Mouse (Mus musculus): Measurements from ENCODE around the gene Zfp768.

Zfp768 gene

DNA sequence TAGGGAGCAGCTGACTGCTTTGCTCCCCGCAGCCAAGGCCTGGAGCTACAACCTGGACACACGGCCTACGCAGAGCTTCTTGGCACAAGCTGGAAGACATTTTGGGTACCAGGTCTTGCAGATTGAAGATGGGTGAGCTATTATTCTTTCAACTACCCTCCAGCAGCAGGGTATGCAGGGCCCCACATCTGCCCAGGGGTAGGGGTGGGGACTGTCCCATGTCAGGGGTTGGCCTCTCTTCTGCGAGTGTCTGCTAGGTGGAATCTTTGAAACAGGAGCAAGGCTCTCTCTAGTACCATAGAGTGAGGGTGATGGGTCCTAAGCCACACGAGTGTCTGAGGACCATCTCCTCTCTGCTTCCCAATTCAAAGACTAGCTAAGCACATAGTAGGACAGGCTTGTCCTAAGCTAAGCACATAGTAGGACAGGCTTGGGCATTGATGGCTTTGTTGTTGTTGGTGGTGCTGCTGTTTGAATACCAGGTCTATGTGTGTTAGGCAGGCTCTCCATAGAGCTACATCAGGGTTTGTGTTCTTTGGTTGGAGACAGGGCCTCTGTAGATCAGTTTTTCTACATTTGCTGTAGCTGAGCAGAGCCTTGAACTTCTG, 47.7 kb downstream of the Zfp768 start:
- DNase-seq (ENCODE audit: low spot score in 2 of 2), result no peak

DNA sequence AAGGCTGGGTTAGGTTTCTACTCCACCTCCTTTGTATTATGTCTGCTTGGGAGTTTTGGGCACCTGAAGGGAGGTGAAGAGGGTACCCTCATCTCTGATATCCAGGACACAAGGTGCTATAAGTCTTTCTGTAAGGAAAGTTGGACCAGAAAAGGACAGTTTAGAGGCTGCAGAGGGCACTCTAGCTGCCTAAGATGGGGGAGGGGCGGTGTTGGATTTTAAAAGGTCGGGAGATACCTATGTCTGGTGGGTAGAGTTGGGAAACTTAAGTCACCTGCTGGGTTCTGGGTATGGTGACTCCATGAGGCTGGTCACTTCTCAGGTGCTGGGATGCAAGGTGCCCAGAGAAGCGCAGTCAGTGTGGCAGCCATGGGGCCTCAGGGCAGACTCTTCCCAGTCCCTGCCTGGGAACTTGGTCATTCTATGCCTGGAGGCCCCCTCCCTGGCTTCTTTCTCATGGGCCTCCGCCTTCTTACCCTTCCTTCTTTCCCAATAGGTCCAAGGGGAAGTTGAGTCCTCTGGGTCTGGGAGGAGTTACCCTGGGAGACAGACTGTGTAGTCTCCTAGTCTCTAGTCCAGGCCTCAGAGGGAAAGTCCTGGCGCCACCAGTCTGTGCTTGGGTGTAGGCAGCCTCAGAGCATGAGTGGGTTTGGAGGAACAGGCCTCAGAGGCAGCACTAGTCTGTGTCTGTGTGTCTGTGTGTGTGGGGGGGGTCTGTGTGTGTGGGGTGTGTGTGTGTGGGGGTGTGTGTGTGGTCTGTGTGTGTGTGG, 48.4 kb downstream of the Zfp768 start:
- no peak for DNase-seq (ENCODE audit: low spot score in 2 of 2)

DNA sequence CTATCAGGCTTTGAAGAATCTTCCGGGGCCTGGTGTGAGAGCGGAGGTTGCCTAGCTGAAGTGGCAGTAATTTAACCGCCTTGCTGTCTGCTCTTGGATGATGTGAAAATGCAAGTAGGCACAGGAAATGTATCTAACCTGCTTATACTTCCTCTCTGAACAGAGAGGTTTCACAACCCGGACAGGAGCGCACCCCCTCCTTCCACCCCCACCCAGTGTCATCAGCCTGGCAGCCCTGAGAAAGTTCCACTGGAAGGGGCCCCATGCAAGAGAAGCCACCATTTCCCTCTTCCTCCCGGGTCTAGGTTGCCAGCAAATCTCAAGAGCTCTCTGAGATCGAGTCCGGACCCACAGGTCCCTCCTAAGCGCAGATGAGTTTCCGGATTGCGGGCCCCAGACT, 49.3 kb downstream of the Zfp768 start, which contains the start of gene Itgal:
Gene Itgal (plus strand): TSS at position 163 of the 400 bp plus-strand sequence.
- no peak for DNase-seq (ENCODE audit: low spot score in 2 of 2)
